Mouse (Mus musculus) brown adipose tissue, adult 24 weeks (tissue): ENCODE measurements around the gene Tspo. TPM values are rescaled to one million over a fixed set of nuclear protein-coding genes. Genes with fewer than 3 reads are reported as not detected.

ENCODE experiments used
- H3K27ac ChIP-seq: fragments of 200-500 bp; replicated peaks from 2 replicates; pipeline ENCODE4 v1.5.1; 2012; ENCODE audit warnings: low read depth, mild to moderate bottlenecking, low read length
- H3K4me1 ChIP-seq: fragments of 200-500 bp; 2 replicates; pipeline ENCODE4 v1.6.1; 2012; ENCODE audit warnings: low read length, mixed read lengths; ENCODE audit not compliant: control insufficient read depth, insufficient read depth, insufficient read length
- H3K4me3 ChIP-seq: fragments of 200-500 bp; 2 replicates; pipeline ENCODE4 v1.5.1; 2012; ENCODE audit warnings: low read depth, mild to moderate bottlenecking, low read length, moderate library complexity; ENCODE audit not compliant: insufficient read depth
- polyA plus RNA-seq: library from polyadenylated mRNA; stranded (reverse); fragments of >200 nt; gene quantifications from 2 replicates; pipeline ENCODE4 v1.2.4, GENCODE M21; 2012; ENCODE audit not compliant: missing spikeins, insufficient read depth, insufficient read length

The Tspo gene
- polyA plus RNA-seq, 1 experiment = 723 TPM

GRCm38 (mm10) chr15:83531961-83532469 is 31.4 kb upstream of the Tspo start:
- Histone ChIP-seq H3K27ac (no peak overlapping the region), H3K4me3 (no peak overlapping the region), H3K4me1 (peaks cover 22% of the 10 kb centered on the region)

GRCm38 (mm10) chr15:83532606-83533005 is 30.8 kb upstream of the Tspo start:
- no peak overlapping the region for H3K27ac ChIP-seq
- H3K4me1 ChIP-seq = peaks cover 22% of the 10 kb centered on the region
- no peak overlapping the region for H3K4me3 ChIP-seq

GRCm38 (mm10) chr15:83534960-83535889 is 28.2 kb upstream of the Tspo start:
- Histone ChIP-seq H3K27ac (peak overlapping the region; percentile 93), H3K4me3 (no peak overlapping the region), H3K4me1 (peaks cover 28% of the 10 kb centered on the region)

- Histone ChIP-seq H3K4me1 (peaks cover 28% of the 10 kb centered on the region), H3K4me3 (no peak overlapping the region), H3K27ac (peak overlapping the region; percentile 93)
Measured at GRCm38 (mm10) chr15:83535890-83536231, 27.5 kb upstream of the Tspo start.

- no peak overlapping the region for H3K27ac ChIP-seq
- H3K4me3 ChIP-seq = no peak overlapping the region
- peaks cover 27% of the 10 kb centered on the region for H3K4me1 ChIP-seq
Measured at GRCm38 (mm10) chr15:83538855-83539254, 24.5 kb upstream of the Tspo start.

GRCm38 (mm10) chr15:83539905-83540304 is 23.5 kb upstream of the Tspo start:
- Histone ChIP-seq H3K4me3 (no peak overlapping the region), H3K4me1 (peaks cover 27% of the 10 kb centered on the region), H3K27ac (peak overlapping the region; percentile 67)

GRCm38 (mm10) chr15:83541647-83542287 is 21.6 kb upstream of the Tspo start:
- Histone ChIP-seq H3K27ac (no peak overlapping the region), H3K4me1 (peaks cover 24% of the 10 kb centered on the region), H3K4me3 (no peak overlapping the region)

- Histone ChIP-seq H3K4me1 (peaks cover 6% of the 10 kb centered on the region; the same call in 1 of the 2 replicates), H3K4me3 (no peak overlapping the region), H3K27ac (no peak overlapping the region)
Measured at GRCm38 (mm10) chr15:83546029-83546428, 17.4 kb upstream of the Tspo start.

- H3K4me3 ChIP-seq = no peak overlapping the region
- H3K27ac ChIP-seq = no peak overlapping the region
- peaks cover 6% of the 10 kb centered on the region; the same call in 1 of the 2 replicates for H3K4me1 ChIP-seq
Measured at GRCm38 (mm10) chr15:83547144-83547543, 16.2 kb upstream of the Tspo start.

GRCm38 (mm10) chr15:83550137-83550536 is 13.3 kb upstream of the Tspo start:
- Histone ChIP-seq H3K4me1 (peaks cover 6% of the 10 kb centered on the region; the same call in 1 of the 2 replicates), H3K27ac (no peak overlapping the region), H3K4me3 (no peak overlapping the region)

- Histone ChIP-seq H3K4me3 (no peak overlapping the region), H3K4me1 (no peaks in the 10 kb centered on the region), H3K27ac (no peak overlapping the region)
Measured at GRCm38 (mm10) chr15:83553831-83554230, 9.6 kb upstream of the Tspo start.

- Histone ChIP-seq H3K4me1 (no peaks in the 10 kb centered on the region), H3K27ac (peak overlapping the region; percentile 72), H3K4me3 (peak overlapping the region; percentile 87)
Measured at GRCm38 (mm10) chr15:83555161-83555974, 8.0 kb upstream of the Tspo start.

GRCm38 (mm10) chr15:83560941-83561477 is 2.4 kb upstream of the Tspo start:
- Histone ChIP-seq H3K4me3 (no peak overlapping the region), H3K27ac (no peak overlapping the region), H3K4me1 (peaks cover 17% of the 10 kb centered on the region; the same call in 1 of the 2 replicates)

- peaks cover 20% of the 10 kb centered on the region for H3K4me1 ChIP-seq
- peak overlapping the region; percentile 67; the same call in 1 of the 2 replicates for H3K27ac ChIP-seq
- H3K4me3 ChIP-seq = peak overlapping the region; percentile 68
Measured at GRCm38 (mm10) chr15:83562626-83563270, 644 bp upstream of the Tspo start.
